Mouse (Mus musculus) erythroblast, embryonic 14.5 days (primary cell): ENCODE results near the gene Nupl1. TPM values are rescaled to one million over a fixed set of nuclear protein-coding genes. Genes with fewer than 3 reads are reported as not detected.
A peak's percentile ranks its signal among the peaks of the same experiment; 100 is the strongest.

Source experiments
- H3K27me3 ChIP-seq: 2 replicates; pipeline ENCODE4 v1.6.1; 2012; ENCODE audit warnings: inconsistent platforms; ENCODE audit not compliant: control insufficient read depth
- H3K36me3 ChIP-seq: 2 replicates; pipeline ENCODE4 v1.6.1; 2012; ENCODE audit warnings: mild to moderate bottlenecking, inconsistent platforms; ENCODE audit not compliant: control insufficient read depth
- H3K4me1 ChIP-seq: 2 replicates; pipeline ENCODE4 v1.6.1; 2012; ENCODE audit warnings: inconsistent platforms; ENCODE audit not compliant: control insufficient read depth
- H3K4me3 ChIP-seq: replicated peaks from 2 replicates; pipeline ENCODE3; 2012; ENCODE audit warnings: moderate library complexity, mild to moderate bottlenecking, inconsistent platforms
- H3K9me3 ChIP-seq: 2 replicates; pipeline ENCODE4 v1.6.1; 2012; ENCODE audit warnings: low read length, inconsistent platforms, mixed read lengths; ENCODE audit not compliant: control insufficient read depth
- GATA1 ChIP-seq: IDR thresholded peaks from 2 replicates; pipeline ENCODE4 v1.6.1; 2012; ENCODE audit warnings: low read length, inconsistent platforms, mixed read lengths
- TAL1 ChIP-seq: IDR thresholded peaks from 3 replicates; pipeline ENCODE4 v1.6.1; 2012; ENCODE audit warnings: low read length, inconsistent platforms, mixed read lengths
- polyA plus RNA-seq: library from polyadenylated mRNA; stranded (reverse); fragments of >175 nt; gene quantifications from 2 replicates; pipeline ENCODE4 v1.2.3, GENCODE M21; 2012

The Nupl1 gene
- polyA plus RNA-seq, 1 experiment = not detected

DNA sequence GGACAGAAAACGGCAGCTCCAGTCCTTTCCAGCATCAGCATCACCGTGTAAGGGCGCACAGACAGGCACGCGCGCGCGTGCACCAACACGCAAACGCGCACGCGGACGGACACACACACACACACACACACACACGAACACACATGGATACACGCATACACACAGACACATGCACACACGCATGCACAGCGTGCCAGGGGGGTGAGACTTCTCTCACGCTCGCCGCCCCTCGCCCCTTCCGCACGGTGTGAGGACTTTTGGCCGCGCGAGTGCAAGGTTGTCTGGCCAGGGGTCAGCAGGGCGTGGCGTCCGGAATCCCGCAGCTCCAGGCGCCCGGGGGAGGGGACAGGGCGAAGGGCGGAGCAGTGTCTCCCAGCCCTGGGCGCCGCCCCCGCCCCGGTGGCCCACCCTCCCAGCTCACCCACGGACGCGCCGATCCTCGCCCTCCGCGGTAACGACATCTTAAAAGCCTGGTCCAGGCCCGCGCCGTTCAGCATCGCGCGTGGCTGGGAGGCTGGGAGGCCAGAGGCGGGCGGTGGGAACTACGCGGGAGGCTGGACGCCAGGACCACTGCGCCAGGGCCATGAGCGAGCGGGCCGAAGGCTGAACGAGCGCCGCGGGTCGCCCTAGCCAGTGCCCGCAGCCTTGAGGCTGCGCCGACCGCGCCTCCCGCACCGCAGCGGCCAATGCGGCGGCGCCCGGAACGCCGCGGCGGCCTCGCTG, 74.2 kb downstream of the Nupl1 start:
- H3K9me3 ChIP-seq = no peaks in the 10 kb centered on the region; the same call in 1 of the 2 replicates
- peaks cover 44% of the 10 kb centered on the region for H3K27me3 ChIP-seq
- no peaks in the 10 kb centered on the region for H3K36me3 ChIP-seq
- H3K4me3 ChIP-seq = peak overlapping the region; percentile 57
- H3K4me1 ChIP-seq = peaks cover 7% of the 10 kb centered on the region
- no peak for TF ChIP-seq GATA1
- TF ChIP-seq TAL1 = no peak

- H3K36me3 ChIP-seq = no peaks in the 10 kb centered on the region
- no peaks in the 10 kb centered on the region; the same call in 1 of the 2 replicates for H3K9me3 ChIP-seq
- H3K27me3 ChIP-seq = peaks cover 44% of the 10 kb centered on the region
- H3K4me3 ChIP-seq = peak overlapping the region; percentile 57
- TF ChIP-seq GATA1 = no peak
- no peak for TF ChIP-seq TAL1
- peaks cover 7% of the 10 kb centered on the region for H3K4me1 ChIP-seq
Measured at GRCm38 (mm10) chr14:60176469-60176890, 74.8 kb downstream of the Nupl1 start.

- Histone ChIP-seq H3K9me3 (no peaks in the 10 kb centered on the region; the same call in 1 of the 2 replicates), H3K4me1 (peaks cover 7% of the 10 kb centered on the region), H3K27me3 (peaks cover 23% of the 10 kb centered on the region), H3K4me3 (no peak overlapping the region), H3K36me3 (no peaks in the 10 kb centered on the region)
- TF ChIP-seq TAL1 (no peak), GATA1 (no peak)
Measured at GRCm38 (mm10) chr14:60172286-60173055, 78.8 kb downstream of the Nupl1 start.

- H3K4me3 ChIP-seq = no peak overlapping the region
- H3K27me3 ChIP-seq = peaks cover 9% of the 10 kb centered on the region
- H3K9me3 ChIP-seq = no peaks in the 10 kb centered on the region
- no peak for TF ChIP-seq TAL1
- no peak for TF ChIP-seq GATA1
- H3K4me1 ChIP-seq = no peaks in the 10 kb centered on the region
- H3K36me3 ChIP-seq = no peaks in the 10 kb centered on the region
Measured at GRCm38 (mm10) chr14:60170845-60171610, 80.2 kb downstream of the Nupl1 start.

GRCm38 (mm10) chr14:60163367-60163766, 87.9 kb downstream of the Nupl1 start:
- no peaks in the 10 kb centered on the region for H3K9me3 ChIP-seq
- H3K36me3 ChIP-seq = no peaks in the 10 kb centered on the region; the same call in 1 of the 2 replicates
- H3K27me3 ChIP-seq = no peaks in the 10 kb centered on the region
- no peaks in the 10 kb centered on the region for H3K4me1 ChIP-seq
- H3K4me3 ChIP-seq = no peak overlapping the region
- TF ChIP-seq TAL1 (no peak), GATA1 (no peak)

DNA sequence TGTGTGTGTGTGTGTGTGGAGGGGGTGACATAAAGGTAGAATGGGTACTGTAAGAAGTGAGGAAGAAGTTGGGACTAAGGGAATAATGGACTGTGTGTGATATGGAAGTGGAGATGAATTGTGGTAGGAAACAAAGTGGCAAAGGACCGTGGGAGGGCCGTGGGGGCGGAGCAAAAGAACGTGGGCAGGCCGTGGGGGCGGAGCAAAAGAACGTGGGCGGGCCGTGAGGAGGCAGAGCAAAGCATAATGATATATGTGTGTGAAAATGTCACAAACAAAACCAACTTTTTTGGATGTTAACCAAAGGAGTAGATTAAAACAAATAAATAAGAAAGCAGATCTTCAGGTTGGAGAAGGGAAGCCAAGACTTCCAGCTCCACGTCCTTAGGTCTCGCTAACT, 98.9 kb downstream of the Nupl1 start:
- H3K4me1 ChIP-seq = no peaks in the 10 kb centered on the region
- no peaks in the 10 kb centered on the region for H3K9me3 ChIP-seq
- no peak for TF ChIP-seq TAL1
- TF ChIP-seq GATA1 = no peak
- no peaks in the 10 kb centered on the region for H3K36me3 ChIP-seq
- H3K4me3 ChIP-seq = no peak overlapping the region
- H3K27me3 ChIP-seq = no peaks in the 10 kb centered on the region

GRCm38 (mm10) chr14:60148893-60149292, 102.3 kb downstream of the Nupl1 start:
- no peaks in the 10 kb centered on the region for H3K9me3 ChIP-seq
- H3K36me3 ChIP-seq = no peaks in the 10 kb centered on the region
- H3K27me3 ChIP-seq = no peaks in the 10 kb centered on the region
- no peak overlapping the region for H3K4me3 ChIP-seq
- no peak for TF ChIP-seq GATA1
- no peak for TF ChIP-seq TAL1
- no peaks in the 10 kb centered on the region for H3K4me1 ChIP-seq

DNA sequence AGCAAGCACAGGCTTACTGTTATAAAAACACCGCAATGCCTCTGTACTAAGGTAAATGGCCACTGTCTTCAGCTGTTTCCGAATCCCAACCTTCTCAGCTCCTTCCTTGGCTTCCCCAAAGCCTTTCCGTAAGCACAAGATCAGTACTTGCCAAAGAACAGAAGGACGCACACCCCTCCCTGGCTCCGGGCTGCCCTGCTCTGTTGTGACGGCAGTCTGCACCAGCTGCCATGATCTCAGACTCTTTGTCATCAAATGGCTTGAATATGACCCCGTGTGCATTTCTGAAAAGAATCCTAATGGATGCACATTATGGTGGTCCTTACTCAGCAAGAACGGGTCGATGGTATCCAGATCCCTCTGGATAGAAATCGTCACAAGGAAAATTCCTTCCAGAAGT, 108.0 kb downstream of the Nupl1 start:
- Histone ChIP-seq H3K4me3 (no peak overlapping the region), H3K9me3 (no peaks in the 10 kb centered on the region), H3K4me1 (no peaks in the 10 kb centered on the region), H3K36me3 (no peaks in the 10 kb centered on the region), H3K27me3 (no peaks in the 10 kb centered on the region)
- TF ChIP-seq TAL1 = no peak

GRCm38 (mm10) chr14:60138339-60138738, 112.9 kb downstream of the Nupl1 start:
- H3K36me3 ChIP-seq = no peaks in the 10 kb centered on the region
- H3K27me3 ChIP-seq = no peaks in the 10 kb centered on the region
- no peaks in the 10 kb centered on the region for H3K9me3 ChIP-seq
- no peaks in the 10 kb centered on the region for H3K4me1 ChIP-seq
- H3K4me3 ChIP-seq = no peak overlapping the region
- no peak for TF ChIP-seq GATA1
- TF ChIP-seq TAL1 = no peak
